Mouse (Mus musculus) spleen, adult 2 months (tissue): ENCODE data around the gene Frs2.

Experiments
- CTCF ChIP-seq: fragments of 200-500 bp; IDR thresholded peaks from 2 replicates; pipeline ENCODE4 v1.5.1; 2011; ENCODE audit warnings: mild to moderate bottlenecking, inconsistent platforms; ENCODE audit not compliant: insufficient read depth, insufficient read length, insufficient replicate concordance; ENCODE audit errors: extremely low read depth
- POLR2A ChIP-seq: fragments of 200-500 bp; IDR thresholded peaks from 2 replicates; pipeline ENCODE4 v1.6.1; 2011; ENCODE audit warnings: low read depth, low read length, inconsistent platforms

DNA sequence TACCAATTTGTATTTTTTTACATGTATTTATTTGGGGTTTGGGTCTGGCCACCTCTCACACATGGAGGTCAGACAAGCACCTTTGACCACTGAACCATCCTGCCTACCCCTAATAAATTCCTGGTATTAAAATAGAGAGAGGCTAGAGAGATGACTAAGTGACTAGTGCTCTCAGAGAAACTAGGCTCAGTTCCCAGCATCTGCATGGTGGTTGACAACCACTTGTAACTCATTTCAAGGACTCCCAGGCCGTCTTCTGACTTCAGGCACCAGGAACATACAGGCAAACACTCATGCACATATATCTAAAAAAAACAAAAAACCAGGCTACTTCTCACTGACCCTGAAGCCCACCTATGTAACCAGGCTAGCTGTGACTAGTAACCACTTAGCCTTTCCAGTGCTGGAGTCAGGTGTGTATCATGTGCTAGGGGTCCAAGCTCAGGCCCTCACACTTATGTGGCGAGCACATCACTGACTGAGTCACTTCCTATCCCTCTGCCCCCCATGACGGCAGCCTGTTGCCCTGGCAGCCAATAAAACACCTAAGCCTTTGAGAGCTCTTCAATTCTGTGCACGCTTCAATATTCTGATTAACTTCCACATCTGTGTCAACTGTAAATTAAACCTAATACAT is 98.3 kb downstream of the Frs2 start:
- TF ChIP-seq CTCF (no peak), POLR2A (no peak)
